Mouse (Mus musculus): ENCODE results near the gene Smc4. TPM values are rescaled to one million over a fixed set of nuclear protein-coding genes. Genes with fewer than 3 reads are reported as not detected.
A peak's percentile ranks its signal among the peaks of the same experiment; 100 is the strongest.
"Not testable (repeated sequence)": the region's sequence is repeated elsewhere in the genome, so short reads cannot be mapped to it uniquely, and the experiment has no call there.

The Smc4 gene
- total RNA-seq, 4 experiments from 2014 or later, result 4.5 to 5.8 (median 4.8) TPM

DNA sequence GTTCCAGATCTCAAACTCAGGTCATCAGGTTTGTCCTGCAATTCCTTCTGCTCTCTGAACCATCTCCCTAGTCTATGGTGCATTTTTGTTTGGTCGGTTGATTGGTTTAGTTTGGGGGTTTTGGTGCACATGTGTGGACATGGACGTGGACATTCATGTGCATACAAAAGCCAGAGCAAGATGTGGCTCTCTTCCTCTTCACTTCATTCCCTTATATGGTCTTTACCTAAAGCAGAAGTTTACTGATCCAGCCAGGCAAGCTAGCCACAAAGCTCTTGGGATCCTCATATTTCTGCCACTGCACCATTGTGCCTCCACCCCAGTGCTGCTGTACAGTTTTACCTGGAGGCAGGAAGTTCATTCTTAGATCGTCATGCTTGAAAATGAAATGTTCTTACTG is 12.6 kb downstream of the Smc4 start:
- DNase-seq (ENCODE audit: low spot score in 2 of 2), result no peak

GRCm38 (mm10) chr3:69018635-69019034 is 14.1 kb downstream of the Smc4 start:
- not testable (repeated sequence) for DNase-seq (ENCODE audit: low spot score in 2 of 2)

DNA sequence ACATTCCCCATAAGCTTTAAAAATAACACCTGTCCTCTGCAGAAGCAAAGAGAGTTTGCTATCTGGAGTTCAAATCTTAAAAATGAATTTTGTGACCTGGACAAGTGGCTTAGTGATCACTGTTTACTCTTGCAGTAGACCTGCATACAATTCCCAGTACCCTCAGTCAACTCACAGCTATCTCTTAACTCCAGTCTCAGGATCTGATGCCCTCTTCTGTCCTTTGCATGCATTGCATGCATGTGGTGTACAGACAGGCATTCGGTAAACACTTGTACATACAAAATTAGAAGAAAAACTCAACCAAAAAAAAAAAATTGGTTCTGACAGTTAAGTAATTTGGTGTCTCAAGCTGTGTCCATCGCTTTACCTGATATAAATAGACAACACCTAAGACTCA is 15.7 kb downstream of the Smc4 start:
- no peak for DNase-seq (ENCODE audit: low spot score in 2 of 2)

- DNase-seq (ENCODE audit: low spot score in 2 of 2), result no peak
These were observed 16.2 kb downstream of the Smc4 start for GRCm38 (mm10) chr3:69020764-69021163.

GRCm38 (mm10) chr3:69026133-69026783 is 21.7 kb downstream of the Smc4 start:
- no peak for DNase-seq (ENCODE audit: low spot score in 2 of 2)

- DNase-seq (ENCODE audit: low spot score in 2 of 2), result no peak
These were observed 35.6 kb downstream of the Smc4 start for GRCm38 (mm10) chr3:69040105-69040504.

GRCm38 (mm10) chr3:69041298-69041697 is 36.8 kb downstream of the Smc4 start:
- no peak for DNase-seq (ENCODE audit: low spot score in 2 of 2)

DNA sequence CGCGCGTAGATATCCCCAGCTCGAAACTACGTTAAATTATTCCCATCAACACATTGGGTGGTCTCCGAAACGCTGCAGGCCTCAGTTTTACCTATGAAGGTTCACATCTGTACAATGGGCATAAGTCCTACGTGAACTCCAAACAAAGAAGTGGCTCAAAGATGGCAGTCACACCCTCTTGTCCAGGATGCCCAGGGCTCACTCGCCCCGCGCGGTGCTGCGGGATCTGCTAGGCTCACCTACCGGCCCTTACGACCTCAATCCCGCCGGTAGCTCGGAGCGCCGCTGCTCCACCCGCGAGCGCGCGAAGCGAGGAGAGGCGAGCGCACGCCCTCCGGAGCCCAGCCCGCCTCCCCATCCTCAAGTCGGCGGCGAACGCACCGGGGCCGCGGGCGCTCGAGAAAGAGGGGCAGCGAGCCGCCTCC is 39.6 kb downstream of the Smc4 start:
- DNase-seq (ENCODE audit: low spot score in 2 of 2), result no peak

- peak; percentile 67 to 85 for DNase-seq (ENCODE audit: low spot score in 2 of 2)
These were observed 40.3 kb downstream of the Smc4 start, which contains the start of gene Trim59 for GRCm38 (mm10) chr3:69044645-69045399. Gene Trim59, minus strand, starts transcription at chr3:69044755.

DNA sequence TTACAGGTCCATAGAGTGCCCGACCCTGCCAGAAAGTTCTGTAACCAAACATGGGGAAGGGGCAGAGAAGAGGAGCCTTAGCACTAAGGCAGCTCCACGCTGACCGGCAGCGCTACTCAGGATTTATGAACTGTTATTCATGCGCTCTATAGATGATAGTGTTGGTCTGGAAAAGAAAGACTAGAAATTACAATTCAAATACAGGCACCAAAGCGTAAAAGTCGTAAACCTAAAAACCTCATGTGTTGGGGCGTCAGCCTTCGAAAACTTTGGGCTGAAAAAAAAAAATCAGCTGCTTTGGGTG is 40.8 kb downstream of the Smc4 start:
- DNase-seq (ENCODE audit: low spot score in 2 of 2), result no peak

DNA sequence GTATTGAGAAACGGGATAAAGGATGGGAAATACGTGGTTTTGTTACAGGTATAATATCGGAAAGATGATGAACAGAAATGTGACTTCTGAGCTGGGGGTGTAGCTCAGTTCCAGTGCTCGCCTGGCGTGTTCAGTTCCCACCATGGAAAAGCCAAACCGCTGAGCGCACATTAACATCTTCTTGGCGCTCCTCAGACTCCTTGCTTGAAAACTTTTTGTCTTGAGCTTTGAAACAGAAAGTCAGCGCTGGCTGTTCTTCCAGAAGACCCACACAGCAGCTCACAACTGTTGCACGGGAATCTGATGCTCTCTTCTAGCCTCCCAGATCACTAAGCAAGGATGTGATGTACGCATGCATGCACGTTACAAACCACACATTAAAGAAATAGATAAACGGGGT is 41.2 kb downstream of the Smc4 start:
- no peak for DNase-seq (ENCODE audit: low spot score in 2 of 2)

- DNase-seq (ENCODE audit: low spot score in 2 of 2), result no peak
These were observed 42.0 kb downstream of the Smc4 start for GRCm38 (mm10) chr3:69046509-69046908.

- no peak for DNase-seq (ENCODE audit: low spot score in 2 of 2)
These were observed 43.1 kb downstream of the Smc4 start for GRCm38 (mm10) chr3:69047684-69048083.

- peak in 1 of 2 experiments; percentile 50 for DNase-seq (ENCODE audit: low spot score in 2 of 2)
These were observed 44.5 kb downstream of the Smc4 start for GRCm38 (mm10) chr3:69049011-69049410.

GRCm38 (mm10) chr3:69051894-69052293 is 47.4 kb downstream of the Smc4 start:
- no peak for DNase-seq (ENCODE audit: low spot score in 2 of 2)

DNA sequence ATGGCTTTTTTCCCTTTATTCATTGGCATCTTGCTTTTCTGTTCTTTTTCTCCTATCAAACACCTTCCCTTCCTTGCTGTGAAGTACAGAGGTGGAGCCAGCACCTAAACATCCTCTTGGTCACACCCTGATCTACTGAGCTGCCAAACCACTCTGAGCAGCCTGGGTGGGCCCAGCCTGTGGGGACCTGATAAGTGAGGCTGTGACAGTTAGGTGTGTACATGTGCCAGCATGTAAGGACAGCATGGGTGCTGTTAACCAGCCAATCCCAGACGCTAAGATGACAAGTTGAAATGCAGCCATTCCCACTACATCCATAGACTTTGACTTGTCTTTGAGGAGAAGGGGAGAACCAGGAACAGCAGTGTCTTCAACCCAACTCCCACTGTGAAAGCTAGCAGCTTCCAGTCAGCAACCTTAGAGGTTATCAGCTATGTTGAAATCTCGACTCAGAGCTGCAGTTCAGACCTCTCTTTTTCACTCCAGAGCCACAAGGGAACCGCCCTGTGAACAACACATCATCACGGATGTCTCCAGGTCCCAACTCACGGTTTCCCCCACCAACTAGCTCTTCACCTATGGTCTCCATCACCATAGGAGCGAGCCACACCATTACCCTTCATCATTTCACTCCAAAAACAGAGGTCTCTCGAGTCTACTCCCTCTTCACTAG is 50.4 kb downstream of the Smc4 start:
- no peak for DNase-seq (ENCODE audit: low spot score in 2 of 2)

DNA sequence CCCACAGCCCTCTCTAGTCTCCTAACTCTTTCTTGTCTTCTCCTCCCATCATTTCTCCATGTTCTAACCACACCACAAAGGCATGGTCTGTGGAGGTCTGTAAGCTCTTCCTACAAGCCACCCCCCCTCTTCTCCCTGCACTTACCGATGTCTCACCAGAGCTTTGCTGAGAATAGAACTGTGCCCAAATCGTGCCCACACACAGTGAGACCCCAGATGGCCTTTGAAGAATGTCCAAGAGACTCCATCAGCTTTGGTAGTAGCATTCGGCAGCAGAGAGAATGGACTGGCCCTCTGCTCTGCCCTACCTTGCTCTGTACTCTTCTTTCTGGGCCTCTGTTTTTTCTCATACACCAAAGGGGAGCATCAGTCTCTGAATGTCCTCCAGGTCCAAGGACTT is 51.3 kb downstream of the Smc4 start:
- DNase-seq (ENCODE audit: low spot score in 2 of 2), result no peak

GRCm38 (mm10) chr3:69060672-69061071 is 56.1 kb downstream of the Smc4 start:
- no peak for DNase-seq (ENCODE audit: low spot score in 2 of 2)

DNA sequence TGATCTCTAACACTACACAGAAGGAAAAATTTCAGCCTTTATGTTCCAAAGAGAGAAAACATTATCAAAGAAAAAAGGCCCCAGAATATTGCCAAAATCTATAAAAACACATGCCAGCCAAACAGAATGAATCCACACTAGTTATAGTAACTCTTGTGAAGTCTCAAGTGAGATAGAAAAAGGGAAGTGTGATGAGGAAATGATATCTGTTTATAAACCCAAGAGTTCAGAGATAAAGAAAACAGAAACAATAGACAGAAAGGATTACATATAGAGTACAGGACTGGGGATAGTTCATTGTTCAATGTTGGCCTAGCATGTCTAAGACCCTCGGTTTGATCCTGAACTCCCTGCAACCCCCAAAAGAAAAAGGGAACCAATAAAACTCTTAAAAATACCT is 58.2 kb downstream of the Smc4 start:
- no peak for DNase-seq (ENCODE audit: low spot score in 2 of 2)

DNA sequence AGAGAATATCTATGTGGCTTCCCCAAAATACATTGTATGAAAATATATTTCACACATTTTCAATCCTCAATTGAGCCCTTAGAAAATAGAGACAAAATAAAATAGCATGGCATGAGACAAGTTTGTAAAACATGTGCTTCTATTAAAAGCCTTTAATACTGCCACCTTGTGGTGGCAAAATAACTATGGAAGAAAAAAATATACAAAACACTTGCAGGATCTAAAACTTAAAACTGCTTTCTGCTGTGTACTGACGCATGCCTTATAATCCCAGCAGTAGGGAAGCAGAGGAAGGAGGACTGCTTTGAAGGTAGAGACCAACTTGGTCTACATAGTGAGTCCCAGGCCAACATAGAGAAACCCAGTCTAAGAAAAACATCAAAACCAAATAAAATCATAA is 59.5 kb downstream of the Smc4 start:
- no peak for DNase-seq (ENCODE audit: low spot score in 2 of 2)
